Mouse (Mus musculus) stomach, postnatal 0 days (tissue): ENCODE results near the gene Nubp1. TPM values are rescaled to one million over a fixed set of nuclear protein-coding genes. Genes with fewer than 3 reads are reported as not detected.

Experiments
- ATAC-seq: fragments of 200-750 bp; cut with Nextera tagmentation; 2 replicates; pipeline ENCODE4 v1.8.0; 2017; ENCODE audit not compliant: low FRiP score, low TSS enrichment
- DNase-seq: peaks from one replicate; pipeline ENCODE4 v3.0.0-alpha.2; 2016; ENCODE audit warnings: low spot score
- H3K27ac ChIP-seq: fragments of 300-500 bp; sonication (generic); replicated peaks from 2 replicates; pipeline ENCODE4 v1.5.1; 2014; ENCODE audit warnings: mild to moderate bottlenecking, control low read depth
- H3K27me3 ChIP-seq: fragments of 300-500 bp; sonication (generic); 2 replicates; pipeline ENCODE4 v1.6.1; 2014; ENCODE audit warnings: low read length; ENCODE audit not compliant: control insufficient read depth, insufficient read depth
- H3K36me3 ChIP-seq: fragments of 300-500 bp; sonication (generic); 2 replicates; pipeline ENCODE4 v1.6.1; 2014; ENCODE audit warnings: low read length, mixed read lengths; ENCODE audit not compliant: control insufficient read depth, insufficient read depth
- H3K4me1 ChIP-seq: fragments of 300-500 bp; sonication (generic); replicated peaks from 2 replicates; pipeline ENCODE4 v1.6.1; 2014; ENCODE audit warnings: antibody characterized with exemption; ENCODE audit not compliant: control insufficient read depth, insufficient read depth
- H3K4me2 ChIP-seq: fragments of 300-500 bp; sonication (generic); replicated peaks from 2 replicates; pipeline ENCODE4 v1.6.1; 2014; ENCODE audit warnings: low read depth, mild to moderate bottlenecking, control low read depth, moderate library complexity
- H3K4me3 ChIP-seq: fragments of 300-500 bp; sonication (generic); 2 replicates; pipeline ENCODE4 v1.5.1; 2014; ENCODE audit warnings: low read depth, low read length, control low read depth
- H3K9ac ChIP-seq: fragments of 300-500 bp; sonication (generic); 2 replicates; pipeline ENCODE4 v1.6.1; 2014; ENCODE audit warnings: mild to moderate bottlenecking, low read length, control low read depth, mixed read lengths
- H3K9me3 ChIP-seq: fragments of 300-500 bp; sonication (generic); 2 replicates; pipeline ENCODE4 v1.6.1; 2016; ENCODE audit warnings: low read length; ENCODE audit not compliant: control insufficient read depth
- CTCF ChIP-seq: IDR thresholded peaks from 2 replicates; pipeline ENCODE4 v1.5.1; 2016; ENCODE audit warnings: antibody characterized with exemption, low read depth, mild to moderate bottlenecking, moderate library complexity
- EP300 ChIP-seq: optimal IDR thresholded peaks from 2 replicates; pipeline ENCODE3; 2016; ENCODE audit warnings: antibody characterized with exemption
- WGBS: fragments of 180-500 bp; shearing (Covaris S2); extraction: QIAGEN DNeasy Blood & Tissue Kit; methylation state at CpG from one replicate; pipeline ENCODE4 v1.1.7; 2014; 5-methylcytosine and 5-hydroxymethylcytosine counted together
- polyA plus RNA-seq: library from polyadenylated mRNA; unstranded; fragments of >200 nt; fragmentation: Nextera tagmentation; extraction: Ambion mirVana; gene quantifications from 2 replicates; pipeline ENCODE4 v1.2.1, GENCODE M21; 2015

Nubp1 gene
- polyA plus RNA-seq, 1 experiment from 2014 or later = 31.0 TPM

- no peaks in the 10 kb centered on the region for H3K9me3 ChIP-seq
- H3K4me2 ChIP-seq = no peak overlapping the region
- H3K4me3 ChIP-seq = no peak overlapping the region
- TF ChIP-seq CTCF (no peak), EP300 (no peak)
- DNase-seq = no peak
- 58% methylated on average over 1 of the region's 1 CpGs for WGBS
- no peak for ATAC-seq
- H3K36me3 ChIP-seq = no peaks in the 10 kb centered on the region
- H3K9ac ChIP-seq = no peak overlapping the region
- H3K4me1 ChIP-seq = no peaks in the 10 kb centered on the region
- H3K27ac ChIP-seq = no peak overlapping the region
- H3K27me3 ChIP-seq = no peaks in the 10 kb centered on the region
Measured at GRCm38 (mm10) chr16:10431911-10432310, 20.2 kb downstream of the Nubp1 start.

DNA sequence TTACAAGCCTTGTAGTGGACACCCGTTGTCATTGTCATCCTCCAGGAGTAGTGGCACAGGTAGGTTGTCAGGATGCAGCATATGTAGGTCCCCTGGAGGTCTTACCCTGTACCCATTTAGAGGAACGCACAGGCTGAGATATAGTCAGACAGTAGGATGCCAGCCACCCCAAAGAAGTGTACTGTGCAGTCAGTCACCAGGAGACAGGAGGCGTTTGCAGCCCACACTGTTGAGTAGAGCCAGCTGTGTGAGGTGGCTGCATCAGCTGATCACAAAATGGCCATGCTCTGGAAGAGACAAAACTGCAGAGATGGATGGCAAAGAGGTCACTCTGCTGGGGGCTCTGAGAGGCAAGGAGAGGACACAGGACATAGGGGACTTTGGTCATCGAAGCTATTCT, 20.6 kb downstream of the Nubp1 start:
- ATAC-seq (no peak), DNase-seq (no peak)
- Histone ChIP-seq H3K4me1 (no peaks in the 10 kb centered on the region), H3K27ac (no peak overlapping the region), H3K4me2 (no peak overlapping the region), H3K9me3 (no peaks in the 10 kb centered on the region), H3K27me3 (no peaks in the 10 kb centered on the region), H3K4me3 (no peak overlapping the region), H3K36me3 (no peaks in the 10 kb centered on the region), H3K9ac (no peak overlapping the region)
- no peak for TF ChIP-seq EP300
- TF ChIP-seq CTCF = no peak
- WGBS = 74% methylated on average over 4 of the region's 4 CpGs

DNA sequence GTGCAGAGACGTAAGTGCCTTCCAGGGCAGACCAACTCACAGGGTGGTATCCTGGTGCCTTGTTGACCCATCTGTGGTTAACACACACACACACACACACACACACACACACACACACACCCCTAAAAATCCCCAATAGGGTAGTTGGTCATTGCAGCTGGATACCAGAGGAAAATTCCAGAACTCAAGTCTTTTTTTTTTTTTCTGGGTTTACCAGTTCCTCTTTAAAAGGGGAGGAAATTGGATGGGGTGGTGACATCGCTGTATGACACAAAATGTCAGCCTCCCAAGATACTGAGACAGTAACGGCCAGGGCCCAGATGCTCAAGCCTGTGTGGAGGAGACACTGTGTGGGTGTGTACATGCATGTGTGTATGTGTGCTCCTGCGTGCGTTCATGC, 21.6 kb downstream of the Nubp1 start:
- Histone ChIP-seq H3K4me2 (no peak overlapping the region), H3K36me3 (no peaks in the 10 kb centered on the region), H3K9ac (no peak overlapping the region), H3K4me3 (no peak overlapping the region), H3K4me1 (no peaks in the 10 kb centered on the region), H3K9me3 (no peaks in the 10 kb centered on the region), H3K27me3 (no peaks in the 10 kb centered on the region), H3K27ac (no peak overlapping the region)
- no peak for TF ChIP-seq EP300
- no peak for TF ChIP-seq CTCF
- DNase-seq (no peak), ATAC-seq (no peak)
- WGBS = 88% methylated on average over 5 of the region's 5 CpGs

DNA sequence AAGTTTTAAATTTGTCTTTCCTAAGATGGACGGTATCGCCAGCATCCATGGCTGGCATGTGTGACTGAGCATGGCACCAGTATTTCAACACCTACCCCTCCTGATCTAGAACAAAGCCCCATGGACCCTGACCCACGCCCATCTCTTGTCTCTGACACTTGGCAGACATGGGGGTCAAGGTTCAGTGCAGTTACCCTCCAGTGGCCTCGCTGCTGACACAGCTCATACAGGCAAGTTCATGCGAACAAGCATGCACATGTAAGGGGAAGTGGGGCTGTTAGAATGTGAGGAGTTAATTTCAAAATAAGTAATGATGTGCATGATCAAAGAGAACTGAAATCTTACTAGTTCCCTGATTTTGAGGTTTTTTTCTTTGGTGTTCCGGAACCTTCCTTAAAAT, 24.4 kb downstream of the Nubp1 start:
- Histone ChIP-seq H3K9ac (no peak overlapping the region), H3K4me3 (no peak overlapping the region), H3K27me3 (no peaks in the 10 kb centered on the region), H3K4me2 (no peak overlapping the region), H3K27ac (no peak overlapping the region), H3K4me1 (no peaks in the 10 kb centered on the region), H3K9me3 (no peaks in the 10 kb centered on the region), H3K36me3 (no peaks in the 10 kb centered on the region)
- no peak for TF ChIP-seq EP300
- TF ChIP-seq CTCF = no peak
- no peak for DNase-seq
- 75% methylated on average over 6 of the region's 6 CpGs for WGBS
- ATAC-seq = no peak

DNA sequence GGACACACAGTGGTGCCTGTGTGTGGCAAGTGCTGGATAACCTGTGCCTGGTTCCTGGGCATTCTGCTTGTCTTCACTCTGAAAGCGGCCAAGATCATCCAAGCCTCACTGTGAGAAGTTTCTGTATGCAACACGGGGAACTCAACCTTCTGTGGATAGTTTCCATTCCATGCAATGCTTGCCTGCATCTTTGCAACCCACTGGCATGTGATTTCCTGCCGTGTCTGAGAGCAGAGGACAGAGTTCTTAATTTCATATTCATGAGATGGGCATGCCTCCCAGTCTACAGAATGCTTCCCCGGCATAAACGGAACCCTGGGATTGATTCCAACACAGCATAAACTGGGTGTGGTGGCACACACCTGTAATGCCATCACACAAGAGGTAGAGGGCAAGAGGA, 26.3 kb downstream of the Nubp1 start:
- no peak for ATAC-seq
- Histone ChIP-seq H3K27me3 (no peaks in the 10 kb centered on the region), H3K9me3 (no peaks in the 10 kb centered on the region), H3K4me1 (no peaks in the 10 kb centered on the region), H3K4me3 (no peak overlapping the region), H3K9ac (no peak overlapping the region), H3K4me2 (no peak overlapping the region), H3K36me3 (no peaks in the 10 kb centered on the region), H3K27ac (no peak overlapping the region)
- 72% methylated on average over 5 of the region's 5 CpGs for WGBS
- DNase-seq = no peak
- TF ChIP-seq EP300 (no peak), CTCF (no peak)

DNA sequence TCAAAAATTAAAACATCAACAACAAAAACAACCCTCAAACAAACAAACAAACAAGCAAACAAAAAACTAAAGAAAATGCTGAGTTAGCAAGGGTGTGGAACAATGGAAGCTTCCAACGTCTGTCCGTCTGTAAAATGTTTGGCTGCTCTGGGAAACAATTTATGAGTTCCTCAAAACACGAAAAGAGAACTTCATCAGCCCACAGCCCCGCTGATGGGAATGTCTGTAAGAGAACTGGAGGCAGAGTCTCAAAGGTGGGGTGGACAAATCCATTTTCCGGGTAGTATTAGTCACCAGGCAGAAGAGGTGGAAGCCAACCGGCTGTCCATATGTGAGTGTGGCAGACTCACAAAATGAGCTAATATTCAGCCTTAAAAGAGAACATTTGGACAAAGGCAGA, 29.6 kb downstream of the Nubp1 start:
- no peak overlapping the region for H3K4me3 ChIP-seq
- no peak for TF ChIP-seq CTCF
- TF ChIP-seq EP300 = no peak
- no peaks in the 10 kb centered on the region for H3K27me3 ChIP-seq
- H3K36me3 ChIP-seq = no peaks in the 10 kb centered on the region
- H3K9me3 ChIP-seq = no peaks in the 10 kb centered on the region
- 80% methylated on average over 6 of the region's 6 CpGs for WGBS
- no peak for DNase-seq
- H3K4me1 ChIP-seq = no peaks in the 10 kb centered on the region
- H3K4me2 ChIP-seq = no peak overlapping the region
- ATAC-seq = no peak
- no peak overlapping the region for H3K9ac ChIP-seq
- H3K27ac ChIP-seq = no peak overlapping the region
